Mouse (Mus musculus): ENCODE data around the gene Mcrip1.
"Not testable (repeated sequence)": the region's sequence is repeated elsewhere in the genome, so short reads cannot be mapped to it uniquely, and the experiment has no call there.

Mcrip1 gene

GRCm38 (mm10) chr11:120575046-120575445 is 25.5 kb upstream of the Mcrip1 start:
- DNase-seq = no peak

DNA sequence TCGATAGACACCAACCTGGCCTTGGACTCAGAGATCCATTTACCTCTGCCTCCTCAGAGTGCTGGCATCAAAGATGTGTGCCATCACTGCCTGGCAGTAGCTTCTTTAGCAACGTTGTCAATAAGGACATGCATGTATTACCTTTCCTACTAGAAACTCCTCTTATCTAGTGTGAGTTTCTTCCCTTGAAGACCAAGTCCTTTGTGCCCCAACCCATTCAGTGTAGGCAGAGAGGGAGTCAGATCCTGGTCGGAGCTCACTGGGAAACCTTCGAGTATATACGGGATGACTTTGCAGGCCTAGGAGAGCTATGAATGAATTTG is 24.7 kb upstream of the Mcrip1 start:
- no peak for DNase-seq

- peak in 1 of 2 experiments; percentile 22 for DNase-seq
Measured at GRCm38 (mm10) chr11:120573585-120574277, 24.2 kb upstream of the Mcrip1 start.

DNA sequence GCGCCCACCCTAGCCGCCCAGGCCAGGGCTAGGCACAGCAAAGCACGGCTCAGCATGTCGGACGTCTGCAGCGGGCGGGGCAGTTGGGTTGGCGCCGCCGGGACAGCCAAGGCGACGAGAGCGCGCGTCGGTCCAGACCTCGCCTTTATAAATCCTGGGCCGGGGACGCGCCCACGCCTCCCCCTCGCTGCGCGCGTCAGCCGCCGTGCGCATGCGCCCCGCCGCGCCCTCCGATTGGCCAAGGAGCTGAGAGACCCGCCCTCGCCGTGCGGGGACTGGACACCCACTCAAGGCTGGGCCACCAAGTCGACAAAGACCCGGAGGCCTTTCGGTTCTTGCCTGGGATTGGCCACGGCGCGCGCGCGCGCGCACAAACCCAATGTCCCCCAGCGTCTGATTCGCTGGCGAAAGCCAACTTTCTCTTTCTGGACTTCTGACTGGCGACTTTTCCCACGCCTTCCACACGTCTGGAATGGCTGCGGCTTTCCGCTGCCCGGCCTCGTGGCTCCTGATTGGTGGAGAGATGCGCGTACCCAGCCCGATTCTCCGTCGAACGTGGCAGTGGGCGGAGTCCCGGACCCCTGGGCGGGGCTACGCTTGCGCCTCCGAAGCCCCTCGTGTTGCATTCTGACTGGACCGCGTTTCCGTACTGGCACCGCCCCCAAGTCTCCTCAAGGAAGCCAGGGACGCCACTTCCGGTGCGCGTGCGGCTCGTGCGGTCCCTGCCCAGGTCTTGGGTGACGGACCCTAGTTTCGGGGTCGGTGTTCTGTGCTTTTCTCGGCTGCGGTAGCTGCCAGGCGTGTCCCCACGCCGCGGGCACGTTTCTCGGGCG is 23.4 kb upstream of the Mcrip1 start, which contains the start of gene P4hb:
TSS of gene P4hb (minus strand) at position 502 of the 833 bp plus-strand sequence.
- peak; percentile 100 for DNase-seq

DNA sequence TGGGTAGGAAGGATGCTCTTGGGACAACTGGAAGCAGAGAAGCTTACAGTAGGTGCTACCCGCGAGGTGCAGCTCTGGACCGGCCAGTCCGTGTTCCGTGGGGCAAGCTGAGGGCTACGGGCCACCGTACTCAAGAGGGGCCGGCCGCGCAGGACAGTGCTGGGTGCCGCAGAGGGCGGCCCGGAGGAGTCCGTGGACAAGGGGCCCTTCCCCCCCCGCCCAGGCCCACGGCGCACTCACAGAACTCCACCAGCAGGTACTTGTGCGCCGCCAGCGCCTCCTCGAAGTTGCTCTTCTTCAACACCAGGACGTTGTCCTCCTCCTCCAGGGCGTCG is 22.9 kb upstream of the Mcrip1 start:
- DNase-seq = no peak

DNA sequence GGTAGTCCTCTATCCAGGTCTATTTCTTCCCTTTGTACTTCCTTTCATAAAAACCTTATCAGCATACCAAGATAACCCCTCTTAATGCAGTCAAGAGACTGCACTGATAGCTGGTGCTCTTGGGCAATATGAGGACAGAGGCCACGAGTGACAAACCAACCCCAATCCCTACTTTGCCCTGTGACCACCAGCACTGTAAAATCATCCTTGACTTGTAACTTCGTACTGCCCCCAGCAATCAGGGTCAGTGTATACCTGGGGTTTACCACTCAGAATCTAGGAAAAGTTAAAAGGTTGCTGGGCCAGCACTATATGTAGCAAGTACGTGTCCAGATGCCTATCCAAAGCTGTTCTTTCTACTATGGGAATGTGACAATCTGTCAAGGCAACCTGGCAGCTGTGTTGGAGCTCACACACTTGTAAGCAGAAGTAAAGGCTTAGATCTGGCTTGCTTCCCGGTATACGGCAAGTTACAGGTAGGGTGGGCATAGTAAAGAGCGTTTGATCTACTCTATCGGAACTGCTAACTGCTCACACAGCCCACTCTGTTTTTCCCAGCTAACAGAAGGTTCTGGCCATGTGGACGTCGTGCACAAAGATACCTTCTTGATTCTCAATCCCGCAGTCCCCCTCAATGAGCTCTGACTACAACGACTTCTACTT is 22.4 kb upstream of the Mcrip1 start:
- no peak for DNase-seq

- DNase-seq = no peak
Measured at GRCm38 (mm10) chr11:120571122-120571521, 21.6 kb upstream of the Mcrip1 start.

GRCm38 (mm10) chr11:120568324-120568723 is 18.8 kb upstream of the Mcrip1 start:
- no peak for DNase-seq

DNA sequence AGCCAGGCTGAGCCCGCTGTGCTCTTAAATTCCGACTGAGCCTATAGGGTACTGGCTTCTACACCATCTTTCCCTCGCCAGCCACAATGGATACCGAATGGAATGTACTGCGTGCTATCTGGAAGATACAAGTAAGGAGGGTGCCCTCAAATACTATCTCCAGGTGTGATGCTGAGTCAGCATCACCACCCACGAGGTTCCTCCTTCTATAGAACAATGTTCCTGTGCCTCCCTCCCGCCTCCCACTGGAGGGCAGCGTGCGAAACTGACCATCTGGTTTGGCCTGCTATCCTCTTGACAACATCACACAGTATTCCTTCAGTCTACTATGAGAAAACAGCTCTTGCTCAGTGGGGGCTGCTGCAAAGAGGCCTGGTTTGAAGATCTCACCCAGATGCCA is 15.6 kb upstream of the Mcrip1 start:
- no peak for DNase-seq

DNA sequence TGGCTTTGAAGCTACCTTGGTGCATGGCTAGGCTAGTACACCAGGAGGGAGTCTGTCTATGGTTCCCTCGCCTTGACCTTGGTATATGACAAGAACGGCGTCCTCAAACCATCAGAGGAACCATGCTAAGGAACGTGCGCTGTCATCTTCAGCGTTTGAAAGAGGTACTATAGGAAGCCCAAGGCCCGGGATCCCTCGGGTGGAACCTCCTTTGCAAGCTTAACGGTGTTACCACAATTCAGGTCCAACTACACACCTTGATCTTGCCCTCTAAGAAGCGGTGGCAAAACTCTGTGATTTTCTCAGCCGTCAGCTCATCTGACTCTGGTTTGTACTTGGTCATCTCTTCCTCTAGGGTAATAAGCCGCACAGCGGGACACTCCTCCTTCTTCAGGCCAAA is 13.4 kb upstream of the Mcrip1 start:
- DNase-seq = no peak

DNA sequence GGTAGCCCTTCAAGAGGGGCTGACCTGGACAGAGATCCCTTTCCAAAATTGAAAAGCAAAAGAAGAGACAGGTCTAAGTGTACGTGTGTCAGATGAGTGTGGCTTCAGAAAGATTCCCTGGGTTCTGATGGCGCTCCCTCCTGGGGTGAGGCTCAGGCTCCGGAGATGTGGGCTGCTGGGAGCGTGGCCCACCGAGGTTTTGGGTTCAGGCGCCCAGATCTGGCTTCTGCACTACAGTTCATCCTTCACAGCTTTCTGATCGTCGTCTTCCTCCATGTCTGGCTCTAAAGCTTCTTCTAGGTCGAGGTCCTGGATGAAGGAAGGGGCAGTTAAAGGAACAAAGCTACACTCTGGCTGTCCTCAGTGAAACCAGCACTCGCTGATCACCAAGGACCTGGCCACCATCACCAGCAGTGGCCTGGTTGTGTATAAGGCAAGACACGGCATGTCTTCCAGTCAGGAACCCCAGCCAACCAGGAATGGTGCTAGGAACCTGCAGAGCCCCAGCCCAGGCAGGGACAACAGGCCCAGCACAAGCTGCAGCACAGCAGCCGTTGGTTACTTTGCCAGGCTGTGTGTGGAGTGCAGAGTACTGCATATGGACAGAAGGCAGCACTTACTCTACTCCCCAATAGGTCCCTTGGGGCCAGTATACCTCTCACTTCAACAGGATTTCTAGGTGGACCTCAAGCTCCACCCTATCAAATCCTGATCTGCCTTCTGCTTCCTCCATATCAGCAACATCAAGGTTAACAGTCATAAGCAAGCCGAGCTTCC is 11.6 kb upstream of the Mcrip1 start:
- no peak for DNase-seq

DNA sequence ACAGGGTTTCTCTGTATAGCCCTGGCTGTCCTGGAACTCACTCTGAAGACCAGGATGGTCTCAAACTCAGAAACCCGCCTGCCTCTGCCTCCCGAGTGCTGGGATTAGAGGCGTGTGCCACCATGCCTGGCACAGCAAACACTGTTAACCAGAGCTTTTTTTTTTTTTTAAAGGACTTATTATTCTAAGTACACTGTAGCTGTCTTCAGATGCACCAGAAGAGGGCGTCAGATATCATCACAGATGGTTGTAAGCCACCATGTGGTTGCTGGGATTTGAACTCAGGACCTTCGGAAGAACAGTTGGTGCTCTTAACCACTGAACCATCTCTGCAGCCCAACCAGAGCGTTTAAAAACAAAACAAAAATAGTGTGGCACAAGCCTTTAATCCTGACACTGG is 9.3 kb upstream of the Mcrip1 start:
- not testable (repeated sequence) for DNase-seq

GRCm38 (mm10) chr11:120555260-120555659 is 5.7 kb upstream of the Mcrip1 start:
- no peak for DNase-seq

- no peak for DNase-seq
Measured at GRCm38 (mm10) chr11:120554834-120555233, 5.3 kb upstream of the Mcrip1 start.

DNA sequence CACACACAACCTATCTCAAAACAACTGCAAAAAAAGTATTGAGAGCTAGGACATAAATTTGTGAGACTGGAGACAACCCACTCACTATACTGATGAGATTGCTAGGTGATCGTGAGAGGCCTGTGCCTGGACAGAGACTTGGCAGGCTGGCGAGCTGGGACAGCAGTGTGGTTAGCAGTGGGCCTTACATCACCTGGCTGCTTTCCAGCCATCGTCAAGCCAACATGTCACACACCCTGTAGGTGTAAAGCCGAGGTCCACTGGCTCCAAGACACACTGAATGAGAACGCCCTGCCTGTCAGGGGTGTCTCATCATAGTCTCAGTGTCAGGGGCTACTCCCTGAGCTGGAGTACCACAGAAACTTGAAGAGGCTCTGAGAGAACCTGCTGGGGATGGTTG is 3.2 kb upstream of the Mcrip1 start:
- no peak for DNase-seq

GRCm38 (mm10) chr11:120550810-120551440 is 1.4 kb upstream of the Mcrip1 start, which contains the start of gene Ppp1r27:
Gene Ppp1r27, minus strand, starts transcription at chr11:120551132.
- DNase-seq = no peak

DNA sequence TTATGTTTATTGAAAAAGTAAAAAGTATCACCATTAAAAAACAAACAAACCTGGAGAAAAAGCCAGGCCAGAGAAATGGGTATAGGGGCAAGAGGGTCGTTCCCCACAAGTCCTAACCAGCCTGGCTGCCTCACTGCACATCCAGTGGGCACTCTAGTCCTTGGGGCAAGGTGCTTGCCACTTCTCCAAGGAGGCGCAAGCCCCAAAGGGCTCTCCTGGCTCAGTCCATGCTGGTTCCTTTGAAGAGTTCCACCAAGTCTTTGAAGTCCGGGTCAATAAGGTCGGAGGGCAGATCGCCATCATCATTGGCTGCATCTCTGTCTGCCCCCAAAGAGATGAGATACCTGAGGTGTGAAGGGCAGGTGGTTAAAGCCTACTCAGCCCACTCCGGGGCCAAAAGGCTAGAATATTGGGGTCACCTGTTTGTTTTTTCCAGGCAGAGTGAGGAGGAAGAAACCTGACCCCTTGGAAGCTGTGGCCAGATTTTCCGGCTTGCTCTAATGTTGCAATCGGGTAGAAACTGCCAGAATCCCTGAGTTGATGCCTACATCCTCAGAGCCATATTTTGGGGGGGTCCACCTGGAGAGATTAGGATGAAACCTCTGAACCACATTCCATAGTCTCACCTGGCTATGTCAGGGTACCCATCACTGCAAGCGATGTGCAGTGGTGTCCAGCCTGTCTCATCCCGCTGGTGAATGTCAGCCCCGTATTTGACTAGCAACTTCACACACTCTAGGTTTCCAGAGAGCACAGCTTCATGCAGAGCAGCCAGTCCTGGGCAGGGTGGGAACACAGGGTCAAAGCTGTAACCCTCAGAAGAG is 671 bp upstream of the Mcrip1 start:
- DNase-seq = no peak

GRCm38 (mm10) chr11:120548786-120549167 is 750 bp downstream of the Mcrip1 start:
- no peak for DNase-seq

GRCm38 (mm10) chr11:120548214-120548613 is 1.3 kb downstream of the Mcrip1 start:
- no peak for DNase-seq

- DNase-seq = peak; percentile 13 to 31
Measured at GRCm38 (mm10) chr11:120547469-120547868, 2.1 kb downstream of the Mcrip1 start.

GRCm38 (mm10) chr11:120545964-120546363 is 3.6 kb downstream of the Mcrip1 start:
- DNase-seq = peak in 1 of 2 experiments; percentile 62

GRCm38 (mm10) chr11:120542376-120542775 is 7.2 kb downstream of the Mcrip1 start:
- peak in 1 of 2 experiments; percentile 21 for DNase-seq
